8 mouse cellular contexts compared by ENCODE assay signal in the genomic region with DNA sequence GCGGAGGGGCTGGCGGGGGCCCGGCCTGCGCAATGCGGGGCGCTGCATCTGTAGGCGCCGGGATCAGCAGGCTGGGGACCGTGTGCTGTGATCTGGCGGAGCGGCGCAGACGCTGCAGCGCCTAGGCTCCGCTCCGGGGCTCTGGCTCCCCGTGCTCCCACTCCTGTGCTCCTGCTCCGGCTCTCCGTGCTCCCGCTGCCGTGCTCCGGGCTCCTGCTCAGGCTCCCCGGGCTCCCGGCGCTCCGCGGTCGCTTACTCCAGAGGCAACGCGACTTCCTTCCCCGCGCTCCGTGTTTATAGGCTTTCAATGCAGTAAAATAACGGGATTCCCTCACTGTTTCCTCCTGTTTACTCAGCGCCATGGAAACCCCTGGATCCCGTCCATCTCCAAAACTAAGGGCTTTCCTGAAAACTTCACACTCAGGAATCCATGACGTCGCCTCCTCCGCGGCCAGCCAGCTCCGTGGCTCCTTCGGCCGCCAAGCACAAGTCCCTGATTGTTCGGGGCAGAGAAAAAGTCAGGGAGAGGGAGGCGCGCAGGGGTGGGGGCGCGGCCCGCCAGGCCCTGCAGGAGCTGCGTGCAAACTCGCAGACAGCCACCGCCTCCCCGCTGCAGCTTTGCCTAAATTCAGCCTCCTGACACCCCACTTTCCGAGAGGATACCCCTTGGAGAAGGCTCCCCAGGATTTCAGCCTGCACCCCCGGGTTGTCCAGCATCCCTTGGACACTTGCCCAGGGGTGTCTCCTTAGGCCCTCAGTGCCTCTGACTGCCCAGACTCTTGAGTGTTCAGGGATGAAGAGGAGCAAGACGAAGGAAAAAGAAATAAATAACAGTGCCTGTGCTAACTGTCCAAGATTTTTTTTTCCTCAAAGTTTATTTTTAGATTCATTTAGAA. TPM values are rescaled to one million over a fixed set of nuclear protein-coding genes. Genes with fewer than 3 reads are reported as not detected.
DNase-seq lines count a peak whose midpoint lies in the region; ATAC-seq and TF ChIP-seq lines count a peak whose summit lies in the region.

A gene (minus strand): TSS at position 167 of the 896 bp plus-strand sequence.

- TF ChIP-seq CTCF in forebrain, postnatal 0 days (IDR thresholded peaks at IDR 0.05; ENCODE audit: low read depth): no peak
- no peak for TF ChIP-seq CTCF in liver, postnatal 0 days (IDR thresholded peaks at IDR 0.05; ENCODE audit: low read depth)

- peak within 1 kb of the TSS; percentile 89 for H3K4me2 ChIP-seq in forebrain, postnatal 0 days (ENCODE audit: low read depth)
- H3K4me2 ChIP-seq in liver, postnatal 0 days (ENCODE audit: low read depth, low read length): peak within 1 kb of the TSS; percentile 47

- intact Hi-C loops in heart, postnatal 25 days (cut with DNase I): loop anchor here (2.0 kb wide), 1 partner anchor 27 kb away; no protein-coding TSS in a partner anchor

- H3K36me3 ChIP-seq in forebrain, postnatal 0 days (ENCODE audit: insufficient read depth): no peaks in the 10 kb centered on the region
- no peaks in the 10 kb centered on the region for H3K36me3 ChIP-seq in liver, postnatal 0 days (replicated peaks; ENCODE audit: insufficient read depth, low read length)

- no peak for TF ChIP-seq EP300 in liver, postnatal 0 days (IDR thresholded peaks at IDR 0.05; ENCODE audit: low read depth)

- peaks cover 3% of the 10 kb centered on the region for H3K4me1 ChIP-seq in forebrain, postnatal 0 days (ENCODE audit: insufficient read depth)
- H3K4me1 ChIP-seq in liver, postnatal 0 days (ENCODE audit: insufficient read depth): peaks cover 4% of the 10 kb centered on the region; the same call in 1 of the 2 replicates

- peak within 1 kb of the TSS; percentile 62 for H3K27ac ChIP-seq in forebrain, postnatal 0 days (ENCODE audit: low read depth, low read length)
- no peak within 1 kb of the TSS for H3K27ac ChIP-seq in liver, postnatal 0 days (ENCODE audit: low read depth)

- peak; percentile 58 for DNase-seq in ES-CJ7 (ENCODE audit: low read depth, low spot score)
- peak; percentile 53 for DNase-seq in cerebellum, adult 11-12 months
- peak; percentile 87 for DNase-seq in forebrain, postnatal 0 days
- DNase-seq in heart, postnatal 25 days (ENCODE audit: low spot score): peak; percentile 89
- DNase-seq in large intestine, adult 2 months (ENCODE audit: low read depth, low spot score): peak; percentile 28
- DNase-seq in liver, postnatal 0 days: peak; percentile 45
- DNase-seq in ovary, adult 18-20 months (ENCODE audit: low spot score): peak; percentile 59
- no peak for DNase-seq in thymus, postnatal 36 days

- H3K4me3 ChIP-seq in forebrain, postnatal 0 days (ENCODE audit: low read depth, low read length): peak within 1 kb of the TSS; percentile 54
- peak within 1 kb of the TSS; percentile 17; the same call in 1 of the 2 replicates for H3K4me3 ChIP-seq in liver, postnatal 0 days (ENCODE audit: low read depth, low read length)

- ATAC-seq in forebrain, postnatal 0 days: peak; percentile 80
- no peak for ATAC-seq in liver, postnatal 0 days

- H3K9ac ChIP-seq in forebrain, postnatal 0 days: peak within 1 kb of the TSS; percentile 63
- H3K9ac ChIP-seq in liver, postnatal 0 days (replicated peaks): no peak within 1 kb of the TSS

- H3K27me3 ChIP-seq in forebrain, postnatal 0 days (ENCODE audit: insufficient read depth, low read length): peaks cover 13% of the 10 kb centered on the region
- peaks cover 47% of the 10 kb centered on the region for H3K27me3 ChIP-seq in liver, postnatal 0 days (ENCODE audit: insufficient read depth, low read length)

- under 1% methylated on average over 55 of the region's 56 CpGs for WGBS in forebrain, postnatal 0 days
- WGBS in large intestine, adult 2 months: 3% methylated on average over 56 of the region's 56 CpGs
- 3% methylated on average over 53 of the region's 56 CpGs for WGBS in liver, postnatal 0 days (ENCODE audit: insufficient replicate concordance)

- no peaks in the 10 kb centered on the region for H3K9me3 ChIP-seq in forebrain, postnatal 0 days (ENCODE audit: low read length)
- H3K9me3 ChIP-seq in liver, postnatal 0 days (ENCODE audit: low read length): no peaks in the 10 kb centered on the region

RNA-seq across cellular contexts. Expression of the gene that starts here (rescaled TPM):
- 2.1 and 3.1 TPM in 2 replicates for total RNA-seq in forebrain, postnatal 0 days (2014; rRNA removed)
- 2.0 and 3.2 TPM in 2 replicates for polyA plus RNA-seq in forebrain, postnatal 0 days (2015; fragmentation: Nextera tagmentation; extraction: Ambion mirVana)
- 10 to 100 TPM; 16.7 to 20.8 TPM for total RNA-seq in heart, postnatal 25 days (2021)
- polyA plus RNA-seq in large intestine, adult 2 months (2012; rRNA removed): 2.1 and 2.4 TPM in 2 replicates
- polyA plus RNA-seq in liver, postnatal 0 days (2015; fragmentation: Nextera tagmentation; extraction: Ambion mirVana): 0.11 and 0.18 TPM in 2 replicates

Comparison
In these comparisons a context has a peak if more than half of its experiments do, and no peak if none do; other contexts are left out.
1. Peak in DNase-seq, H3K4me3 ChIP-seq and H3K4me2 ChIP-seq in liver, postnatal 0 days; RNA of the gene not detected or under 1 TPM.
2. DNase-seq: peak in ES-CJ7 (single experiment), cerebellum, adult 11-12 months (single experiment), forebrain, postnatal 0 days (single experiment), heart, postnatal 25 days (single experiment), large intestine, adult 2 months (single experiment) and ovary, adult 18-20 months (single experiment); none in thymus, postnatal 36 days (0 of 2).